Mouse (Mus musculus): ENCODE measurements around the gene Mylpf. TPM values are rescaled to one million over a fixed set of nuclear protein-coding genes. Genes with fewer than 3 reads are reported as not detected.

The Mylpf gene
- polyA plus RNA-seq, 1 experiment, result 90.1 TPM

DNA sequence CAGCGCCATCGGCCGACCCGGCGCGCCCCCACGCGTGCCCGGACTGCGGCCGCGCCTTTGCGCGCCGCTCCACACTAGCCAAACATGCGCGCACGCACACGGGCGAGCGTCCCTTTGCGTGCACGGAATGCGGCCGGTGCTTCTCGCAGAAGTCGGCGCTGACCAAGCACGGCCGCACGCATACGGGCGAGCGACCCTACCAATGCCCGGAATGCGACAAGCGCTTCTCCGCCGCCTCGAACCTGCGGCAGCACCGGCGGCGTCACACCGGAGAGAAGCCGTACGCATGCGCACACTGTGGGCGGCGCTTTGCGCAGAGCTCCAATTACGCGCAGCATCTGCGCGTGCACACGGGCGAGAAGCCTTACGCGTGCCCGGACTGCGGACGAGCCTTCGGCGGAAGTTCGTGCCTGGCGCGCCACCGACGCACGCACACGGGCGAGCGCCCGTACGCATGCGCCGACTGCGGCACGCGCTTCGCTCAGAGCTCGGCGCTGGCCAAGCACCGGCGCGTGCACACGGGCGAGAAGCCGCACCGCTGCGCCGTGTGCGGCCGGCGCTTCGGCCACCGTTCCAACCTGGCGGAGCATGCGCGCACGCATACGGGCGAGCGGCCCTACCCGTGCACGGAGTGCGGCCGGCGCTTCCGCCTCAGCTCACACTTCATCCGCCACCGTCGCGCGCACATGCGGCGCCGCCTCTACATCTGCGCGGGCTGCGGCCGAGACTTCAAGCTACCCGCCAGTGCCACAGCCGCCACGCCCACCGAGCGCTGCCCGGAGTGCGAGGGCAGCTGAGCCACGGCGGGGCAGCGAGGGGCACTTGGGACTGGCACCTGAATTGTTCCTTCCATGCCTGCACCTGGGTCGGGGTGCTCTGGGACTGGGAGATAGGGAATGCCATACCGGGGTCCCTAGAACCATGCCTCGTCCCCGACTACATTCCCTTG is 45.4 kb downstream of the Mylpf start:
- DNase-seq, result peak; percentile 97
- Histone ChIP-seq H3K4me1 (ENCODE audit: control insufficient read depth, insufficient read depth, low read length) (peaks cover 6% of the 10 kb centered on the region; the same call in 1 of the 2 replicates), H3K4me3 (ENCODE audit: insufficient read depth, low read depth, low read length) (peak overlapping the region; percentile 60), H3K27me3 (replicated peaks; ENCODE audit: control insufficient read depth, insufficient read depth, low read length) (no peaks in the 10 kb centered on the region), H3K36me3 (ENCODE audit: control insufficient read depth, insufficient read depth, low read length) (no peaks in the 10 kb centered on the region), H3K27ac (ENCODE audit: insufficient read depth, low read depth, low read length) (peak overlapping the region; percentile 57)
- TF ChIP-seq CTCF (conservative IDR thresholded peaks at IDR 0.05; ENCODE audit: insufficient read depth, insufficient read length, low read depth, low read length) (no peak), POLR2A (IDR thresholded peaks at IDR 0.05; ENCODE audit: low read depth, low read length) (peak; percentile 46)
- under 1% methylated on average over 136 of the region's 136 CpGs for WGBS

DNA sequence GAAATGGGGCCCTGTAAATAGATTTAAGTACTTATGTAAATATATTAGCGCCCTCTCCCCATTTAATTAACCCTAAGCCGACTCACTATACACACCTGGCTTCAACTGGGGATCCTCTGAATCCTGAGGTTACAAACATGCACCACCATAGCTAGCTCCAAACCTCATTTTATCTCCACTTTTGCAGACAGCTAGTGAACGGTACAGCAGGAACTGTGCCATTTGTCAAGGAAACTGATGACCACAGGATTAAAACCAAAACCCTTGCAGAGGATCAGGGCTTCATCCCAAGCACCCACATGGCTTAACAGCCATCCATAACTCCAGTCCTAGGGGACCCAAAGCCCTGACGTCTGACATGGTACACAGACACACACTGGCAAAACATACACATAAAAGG is 46.3 kb downstream of the Mylpf start:
- H3K4me3 ChIP-seq (ENCODE audit: insufficient read depth, low read depth, low read length), result no peak overlapping the region
- TF ChIP-seq POLR2A (IDR thresholded peaks at IDR 0.05; ENCODE audit: low read depth, low read length) (no peak), CTCF (conservative IDR thresholded peaks at IDR 0.05; ENCODE audit: insufficient read depth, insufficient read length, low read depth, low read length) (no peak)
- no peak for DNase-seq
- no peaks in the 10 kb centered on the region for H3K36me3 ChIP-seq (ENCODE audit: control insufficient read depth, insufficient read depth, low read length)
- WGBS, result 20% methylated on average over 4 of the region's 4 CpGs
- peaks cover 6% of the 10 kb centered on the region; the same call in 1 of the 2 replicates for H3K4me1 ChIP-seq (ENCODE audit: control insufficient read depth, insufficient read depth, low read length)
- no peak overlapping the region for H3K27ac ChIP-seq (ENCODE audit: insufficient read depth, low read depth, low read length)
- no peaks in the 10 kb centered on the region for H3K27me3 ChIP-seq (replicated peaks; ENCODE audit: control insufficient read depth, insufficient read depth, low read length)

DNA sequence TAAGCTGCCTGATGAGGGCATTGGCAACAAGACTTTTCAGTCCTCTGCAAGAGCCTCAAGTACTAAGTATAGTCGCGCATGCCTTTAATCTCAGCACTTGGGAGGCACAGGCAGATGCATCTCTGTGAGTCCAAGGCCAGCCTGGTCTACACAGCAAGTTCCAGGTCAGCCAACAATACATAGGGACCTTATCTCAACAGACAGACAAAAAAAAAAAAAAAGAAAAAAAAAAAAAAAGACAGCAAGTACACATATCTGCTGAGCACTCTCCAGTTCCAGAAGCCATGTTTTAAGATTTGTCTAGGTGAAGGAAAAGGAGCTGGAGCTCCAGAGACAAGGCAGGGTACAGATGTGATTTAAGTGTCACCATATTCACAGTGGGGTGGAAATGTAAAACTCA is 47.3 kb downstream of the Mylpf start:
- WGBS, result 94% methylated on average over 2 of the region's 2 CpGs
- no peak for DNase-seq

DNA sequence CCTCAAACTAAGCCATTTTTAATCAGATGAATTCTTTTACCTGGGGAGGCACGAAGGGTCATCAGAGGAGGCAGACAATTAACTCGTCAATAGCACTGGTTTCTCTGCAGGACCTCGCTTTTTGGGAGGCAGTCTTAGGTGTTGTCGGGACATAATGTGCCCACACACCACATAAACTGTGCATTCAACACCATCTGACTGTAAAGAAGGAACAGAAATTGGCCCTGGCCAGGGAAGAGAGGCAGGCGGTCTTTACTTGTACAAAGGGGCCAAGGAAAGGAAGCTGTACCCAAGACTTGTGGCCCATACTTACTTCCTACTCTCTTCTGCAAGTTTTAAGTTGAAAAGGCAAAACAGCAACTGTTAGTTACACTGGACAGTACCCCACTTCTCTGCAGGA is 47.8 kb downstream of the Mylpf start:
- Histone ChIP-seq H3K4me3 (ENCODE audit: insufficient read depth, low read depth, low read length) (no peak overlapping the region), H3K27ac (ENCODE audit: insufficient read depth, low read depth, low read length) (no peak overlapping the region), H3K27me3 (replicated peaks; ENCODE audit: control insufficient read depth, insufficient read depth, low read length) (no peaks in the 10 kb centered on the region), H3K36me3 (ENCODE audit: control insufficient read depth, insufficient read depth, low read length) (no peaks in the 10 kb centered on the region), H3K4me1 (ENCODE audit: control insufficient read depth, insufficient read depth, low read length) (peaks cover 9% of the 10 kb centered on the region; the same call in 1 of the 2 replicates)
- DNase-seq, result no peak
- TF ChIP-seq CTCF (conservative IDR thresholded peaks at IDR 0.05; ENCODE audit: insufficient read depth, insufficient read length, low read depth, low read length) (no peak), POLR2A (IDR thresholded peaks at IDR 0.05; ENCODE audit: low read depth, low read length) (no peak)
- 91% methylated on average over 5 of the region's 5 CpGs for WGBS

More for the DNA sequence above, 47.3 kb downstream of the Mylpf start:
- H3K4me3 ChIP-seq (ENCODE audit: insufficient read depth, low read depth, low read length), result no peak overlapping the region
- no peak overlapping the region for H3K27ac ChIP-seq (ENCODE audit: insufficient read depth, low read depth, low read length)
- H3K4me1 ChIP-seq (ENCODE audit: control insufficient read depth, insufficient read depth, low read length), result peaks cover 7% of the 10 kb centered on the region; the same call in 1 of the 2 replicates
- no peaks in the 10 kb centered on the region for H3K36me3 ChIP-seq (ENCODE audit: control insufficient read depth, insufficient read depth, low read length)
- no peak for TF ChIP-seq POLR2A (IDR thresholded peaks at IDR 0.05; ENCODE audit: low read depth, low read length)
- no peak for TF ChIP-seq CTCF (conservative IDR thresholded peaks at IDR 0.05; ENCODE audit: insufficient read depth, insufficient read length, low read depth, low read length)
- H3K27me3 ChIP-seq (replicated peaks; ENCODE audit: control insufficient read depth, insufficient read depth, low read length), result no peaks in the 10 kb centered on the region

DNA sequence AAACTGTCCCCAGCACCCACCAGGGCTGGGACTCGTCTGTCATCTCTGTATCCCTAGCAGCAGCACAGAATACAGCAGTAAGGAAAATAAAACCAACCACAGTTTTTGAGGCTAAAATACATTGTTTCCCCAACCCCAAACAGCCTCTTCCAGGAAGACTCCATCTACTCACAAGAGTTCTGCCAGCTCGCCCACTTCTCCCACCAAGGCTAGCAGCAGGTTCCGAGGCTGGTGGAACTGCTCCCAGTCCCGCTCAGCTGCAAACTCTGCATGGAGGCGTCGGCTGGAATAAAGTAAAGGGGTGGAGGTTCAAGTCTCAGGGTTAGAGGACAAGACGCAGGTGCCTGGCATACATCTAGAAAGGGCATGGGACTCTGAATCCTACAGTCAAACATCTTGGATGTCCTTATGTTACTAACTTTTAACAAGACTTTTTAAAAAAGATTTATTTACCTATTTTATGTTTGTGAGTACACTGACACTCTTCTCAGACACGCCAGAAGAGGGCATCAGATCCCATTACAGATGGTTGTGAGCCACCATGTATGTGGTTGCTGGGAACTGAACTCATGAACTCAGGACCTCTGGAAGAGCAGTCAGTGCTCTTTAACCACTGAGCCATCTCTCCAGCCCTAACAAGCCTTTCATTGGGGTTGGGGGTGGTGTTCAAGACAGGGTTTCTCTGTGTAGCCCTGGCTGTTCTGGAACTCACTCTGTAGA is 50.7 kb downstream of the Mylpf start:
- WGBS, result 72% methylated on average over 8 of the region's 8 CpGs
- no peak for DNase-seq
- H3K4me3 ChIP-seq (ENCODE audit: insufficient read depth, low read depth, low read length), result no peak overlapping the region
- H3K4me1 ChIP-seq (ENCODE audit: control insufficient read depth, insufficient read depth, low read length), result peaks cover 9% of the 10 kb centered on the region; the same call in 1 of the 2 replicates
- H3K36me3 ChIP-seq (ENCODE audit: control insufficient read depth, insufficient read depth, low read length), result no peaks in the 10 kb centered on the region
- H3K27ac ChIP-seq (ENCODE audit: insufficient read depth, low read depth, low read length), result no peak overlapping the region
- no peaks in the 10 kb centered on the region for H3K27me3 ChIP-seq (replicated peaks; ENCODE audit: control insufficient read depth, insufficient read depth, low read length)
- TF ChIP-seq POLR2A (IDR thresholded peaks at IDR 0.05; ENCODE audit: low read depth, low read length), result no peak
- no peak for TF ChIP-seq CTCF (conservative IDR thresholded peaks at IDR 0.05; ENCODE audit: insufficient read depth, insufficient read length, low read depth, low read length)

DNA sequence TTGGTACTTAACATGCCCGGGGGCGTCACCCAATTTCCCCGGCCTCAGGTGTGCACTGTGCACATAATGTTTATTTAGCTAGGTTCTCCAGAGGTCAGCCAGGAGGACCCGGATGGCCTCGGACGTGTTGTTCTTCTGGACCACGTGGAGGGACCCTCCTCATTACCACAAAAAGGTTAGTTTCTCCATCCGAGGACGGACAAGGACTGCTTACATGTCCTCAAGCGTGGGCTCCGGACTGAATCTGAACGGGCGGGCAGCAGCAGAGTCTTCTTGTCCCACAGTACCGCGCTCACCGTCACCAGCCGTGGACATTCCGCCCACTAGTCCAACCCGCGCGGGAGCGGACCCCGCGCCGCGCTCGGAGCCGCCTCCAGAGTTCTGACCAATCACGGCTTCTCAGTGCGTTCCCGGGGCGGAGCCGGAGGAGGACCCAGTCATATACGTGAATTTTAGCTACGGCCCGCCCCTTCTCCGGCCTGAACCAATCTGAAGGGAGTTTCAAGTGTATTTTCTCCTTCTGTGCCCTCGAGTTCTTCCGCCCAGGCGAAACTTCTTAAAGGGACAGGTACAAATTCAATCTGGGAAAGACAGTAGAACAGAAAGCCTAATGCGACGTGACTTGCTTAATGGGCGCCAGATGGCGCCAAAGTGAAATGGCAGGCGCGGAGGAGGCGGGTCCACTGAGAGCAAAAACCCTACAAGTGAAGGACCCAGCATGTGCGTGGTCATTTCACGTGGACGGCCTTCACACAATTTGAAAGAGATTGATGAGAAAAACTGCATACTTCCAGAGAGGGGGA is 51.8 kb downstream of the Mylpf start, which contains the start of gene Dctpp1:
Gene Dctpp1, minus strand, starts transcription at position 401 of the 803 bp plus-strand sequence.
- DNase-seq, result peak; percentile 100
- WGBS, result under 1% methylated on average over 50 of the region's 50 CpGs
- TF ChIP-seq POLR2A (IDR thresholded peaks at IDR 0.05; ENCODE audit: low read depth, low read length), result no peak
- peak; percentile 94 for TF ChIP-seq CTCF (conservative IDR thresholded peaks at IDR 0.05; ENCODE audit: insufficient read depth, insufficient read length, low read depth, low read length)
- Histone ChIP-seq H3K36me3 (ENCODE audit: control insufficient read depth, insufficient read depth, low read length) (no peaks in the 10 kb centered on the region), H3K27me3 (replicated peaks; ENCODE audit: control insufficient read depth, insufficient read depth, low read length) (no peaks in the 10 kb centered on the region), H3K4me3 (ENCODE audit: insufficient read depth, low read depth, low read length) (peak within 1 kb of the TSS; percentile 77), H3K4me1 (ENCODE audit: control insufficient read depth, insufficient read depth, low read length) (peaks cover 3% of the 10 kb centered on the region; the same call in 1 of the 2 replicates), H3K27ac (ENCODE audit: insufficient read depth, low read depth, low read length) (no peak within 1 kb of the TSS; the same call in 1 of the 2 replicates)
